Mouse (Mus musculus): ENCODE measurements around the gene Trap1. TPM values are rescaled to one million over a fixed set of nuclear protein-coding genes. Genes with fewer than 3 reads are reported as not detected.

Trap1 gene
- 80.2 and 82.8 TPM in 2 replicates for polyA plus RNA-seq (2015; fragmentation: Nextera tagmentation; extraction: Ambion mirVana)

GRCm38 (mm10) chr16:4077384-4078061 is at the start of gene Trap1:
Gene Trap1, minus strand, starts transcription at chr16:4077827.
- Histone ChIP-seq H3K4me3 (ENCODE audit: low read depth, low read length) (peak within 1 kb of the TSS; percentile 90), H3K36me3 (ENCODE audit: control insufficient read depth, insufficient read depth) (no peaks in the 10 kb centered on the region), H3K4me1 (ENCODE audit: control insufficient read depth, low read depth, low read length) (peaks cover 29% of the 10 kb centered on the region), H3K9ac (ENCODE audit: low read depth, low read length) (peak within 1 kb of the TSS; percentile 84), H3K4me2 (ENCODE audit: low read depth, low read length) (peak within 1 kb of the TSS; percentile 79), H3K9me3 (replicated peaks; ENCODE audit: control insufficient read depth, low read length) (no peaks in the 10 kb centered on the region), H3K27me3 (ENCODE audit: control insufficient read depth, insufficient read depth, low read depth, low read length) (no peaks in the 10 kb centered on the region), H3K27ac (ENCODE audit: low read length) (peak within 1 kb of the TSS; percentile 75)
- WGBS (ENCODE audit: insufficient replicate concordance), result under 1% methylated on average over 58 of the region's 58 CpGs
- peak; percentile 97 for ATAC-seq (ENCODE audit: low read depth)

- Histone ChIP-seq H3K27ac (ENCODE audit: low read length) (no peak overlapping the region), H3K36me3 (ENCODE audit: control insufficient read depth, insufficient read depth) (peaks cover 39% of the 10 kb centered on the region), H3K4me3 (ENCODE audit: low read depth, low read length) (no peak overlapping the region), H3K9ac (ENCODE audit: low read depth, low read length) (no peak overlapping the region), H3K4me1 (ENCODE audit: control insufficient read depth, low read depth, low read length) (peaks cover 4% of the 10 kb centered on the region; the same call in 1 of the 2 replicates), H3K27me3 (ENCODE audit: control insufficient read depth, insufficient read depth, low read depth, low read length) (no peaks in the 10 kb centered on the region), H3K9me3 (replicated peaks; ENCODE audit: control insufficient read depth, low read length) (no peaks in the 10 kb centered on the region), H3K4me2 (ENCODE audit: low read depth, low read length) (no peak overlapping the region)
- 48% methylated on average over 4 of the region's 4 CpGs for WGBS (ENCODE audit: insufficient replicate concordance)
- peak; percentile 72 for ATAC-seq (ENCODE audit: low read depth)
These were observed 39.4 kb upstream of the Trap1 start for GRCm38 (mm10) chr16:4117072-4117471.

DNA sequence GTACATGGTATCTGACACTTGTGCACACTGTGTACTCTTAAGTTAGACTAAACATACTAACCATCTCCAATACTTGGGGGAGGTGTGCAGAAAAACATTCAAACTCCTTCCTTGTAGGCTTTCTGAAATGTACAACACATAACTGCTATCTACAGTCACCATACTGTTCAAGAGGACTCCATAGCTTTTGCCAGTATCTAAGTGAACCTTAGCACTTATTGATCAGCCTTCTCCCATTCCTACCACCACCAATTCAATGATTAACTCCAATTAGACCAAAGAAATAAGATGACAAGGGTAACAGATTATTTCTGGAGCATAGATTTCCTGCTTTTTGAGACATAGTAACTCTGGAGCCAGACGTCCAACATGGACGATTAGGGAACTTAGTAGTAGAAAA is 22.7 kb upstream of the Trap1 start:
- H3K27ac ChIP-seq (ENCODE audit: low read length), result no peak overlapping the region; the same call in 1 of the 2 replicates
- whole genome bisulfite sequencing (ENCODE audit: insufficient replicate concordance), result 55% methylated on average over 2 of the region's 2 CpGs
- ATAC-seq (ENCODE audit: low read depth), result peak; percentile 81
- no peaks in the 10 kb centered on the region; the same call in 1 of the 2 replicates for H3K4me1 ChIP-seq (ENCODE audit: control insufficient read depth, low read depth, low read length)
- peaks cover 3% of the 10 kb centered on the region; the same call in 1 of the 2 replicates for H3K36me3 ChIP-seq (ENCODE audit: control insufficient read depth, insufficient read depth)
- no peak overlapping the region for H3K4me2 ChIP-seq (ENCODE audit: low read depth, low read length)
- H3K4me3 ChIP-seq (ENCODE audit: low read depth, low read length), result no peak overlapping the region
- H3K27me3 ChIP-seq (ENCODE audit: control insufficient read depth, insufficient read depth, low read depth, low read length), result no peaks in the 10 kb centered on the region
- H3K9ac ChIP-seq (ENCODE audit: low read depth, low read length), result no peak overlapping the region
- no peaks in the 10 kb centered on the region for H3K9me3 ChIP-seq (replicated peaks; ENCODE audit: control insufficient read depth, low read length)

- Histone ChIP-seq H3K27me3 (ENCODE audit: control insufficient read depth, insufficient read depth, low read depth, low read length) (no peaks in the 10 kb centered on the region), H3K9me3 (replicated peaks; ENCODE audit: control insufficient read depth, low read length) (no peaks in the 10 kb centered on the region), H3K36me3 (ENCODE audit: control insufficient read depth, insufficient read depth) (peaks cover 25% of the 10 kb centered on the region), H3K27ac (ENCODE audit: low read length) (no peak overlapping the region), H3K4me2 (ENCODE audit: low read depth, low read length) (no peak overlapping the region), H3K9ac (ENCODE audit: low read depth, low read length) (no peak overlapping the region), H3K4me3 (ENCODE audit: low read depth, low read length) (no peak overlapping the region), H3K4me1 (ENCODE audit: control insufficient read depth, low read depth, low read length) (no peaks in the 10 kb centered on the region; the same call in 1 of the 2 replicates)
- WGBS (ENCODE audit: insufficient replicate concordance), result 84% methylated on average over 1 of the region's 1 CpGs
- ATAC-seq (ENCODE audit: low read depth), result no peak
These were observed 19.9 kb upstream of the Trap1 start for GRCm38 (mm10) chr16:4097521-4097920.

- Histone ChIP-seq H3K9me3 (replicated peaks; ENCODE audit: control insufficient read depth, low read length) (no peaks in the 10 kb centered on the region), H3K4me2 (ENCODE audit: low read depth, low read length) (no peak overlapping the region), H3K4me3 (ENCODE audit: low read depth, low read length) (no peak overlapping the region), H3K27ac (ENCODE audit: low read length) (no peak overlapping the region), H3K9ac (ENCODE audit: low read depth, low read length) (no peak overlapping the region), H3K36me3 (ENCODE audit: control insufficient read depth, insufficient read depth) (peaks cover 29% of the 10 kb centered on the region), H3K27me3 (ENCODE audit: control insufficient read depth, insufficient read depth, low read depth, low read length) (no peaks in the 10 kb centered on the region), H3K4me1 (ENCODE audit: control insufficient read depth, low read depth, low read length) (no peaks in the 10 kb centered on the region; the same call in 1 of the 2 replicates)
- ATAC-seq (ENCODE audit: low read depth), result peak; percentile 33; the same call in 1 of the 2 replicates
These were observed 19.3 kb upstream of the Trap1 start for GRCm38 (mm10) chr16:4096898-4097297.

- no peak for ATAC-seq (ENCODE audit: low read depth)
- 87% methylated on average over 3 of the region's 3 CpGs for WGBS (ENCODE audit: insufficient replicate concordance)
- H3K4me3 ChIP-seq (ENCODE audit: low read depth, low read length), result no peak overlapping the region
- no peak overlapping the region for H3K4me2 ChIP-seq (ENCODE audit: low read depth, low read length)
- H3K36me3 ChIP-seq (ENCODE audit: control insufficient read depth, insufficient read depth), result peaks cover 37% of the 10 kb centered on the region
- no peaks in the 10 kb centered on the region for H3K4me1 ChIP-seq (ENCODE audit: control insufficient read depth, low read depth, low read length)
- H3K27me3 ChIP-seq (ENCODE audit: control insufficient read depth, insufficient read depth, low read depth, low read length), result no peaks in the 10 kb centered on the region
- no peak overlapping the region for H3K27ac ChIP-seq (ENCODE audit: low read length)
- no peaks in the 10 kb centered on the region for H3K9me3 ChIP-seq (replicated peaks; ENCODE audit: control insufficient read depth, low read length)
- H3K9ac ChIP-seq (ENCODE audit: low read depth, low read length), result no peak overlapping the region
These were observed 18.5 kb upstream of the Trap1 start for GRCm38 (mm10) chr16:4096141-4096540.

- no peaks in the 10 kb centered on the region for H3K9me3 ChIP-seq (replicated peaks; ENCODE audit: control insufficient read depth, low read length)
- H3K36me3 ChIP-seq (ENCODE audit: control insufficient read depth, insufficient read depth), result peaks cover 49% of the 10 kb centered on the region
- WGBS (ENCODE audit: insufficient replicate concordance), result 70% methylated on average over 8 of the region's 8 CpGs
- ATAC-seq (ENCODE audit: low read depth), result peak; percentile 67
- H3K27ac ChIP-seq (ENCODE audit: low read length), result no peak overlapping the region
- no peak overlapping the region for H3K4me2 ChIP-seq (ENCODE audit: low read depth, low read length)
- no peak overlapping the region for H3K4me3 ChIP-seq (ENCODE audit: low read depth, low read length)
- no peaks in the 10 kb centered on the region for H3K4me1 ChIP-seq (ENCODE audit: control insufficient read depth, low read depth, low read length)
- H3K9ac ChIP-seq (ENCODE audit: low read depth, low read length), result no peak overlapping the region
- no peaks in the 10 kb centered on the region for H3K27me3 ChIP-seq (ENCODE audit: control insufficient read depth, insufficient read depth, low read depth, low read length)
These were observed 9.7 kb upstream of the Trap1 start for GRCm38 (mm10) chr16:4087214-4087913.

DNA sequence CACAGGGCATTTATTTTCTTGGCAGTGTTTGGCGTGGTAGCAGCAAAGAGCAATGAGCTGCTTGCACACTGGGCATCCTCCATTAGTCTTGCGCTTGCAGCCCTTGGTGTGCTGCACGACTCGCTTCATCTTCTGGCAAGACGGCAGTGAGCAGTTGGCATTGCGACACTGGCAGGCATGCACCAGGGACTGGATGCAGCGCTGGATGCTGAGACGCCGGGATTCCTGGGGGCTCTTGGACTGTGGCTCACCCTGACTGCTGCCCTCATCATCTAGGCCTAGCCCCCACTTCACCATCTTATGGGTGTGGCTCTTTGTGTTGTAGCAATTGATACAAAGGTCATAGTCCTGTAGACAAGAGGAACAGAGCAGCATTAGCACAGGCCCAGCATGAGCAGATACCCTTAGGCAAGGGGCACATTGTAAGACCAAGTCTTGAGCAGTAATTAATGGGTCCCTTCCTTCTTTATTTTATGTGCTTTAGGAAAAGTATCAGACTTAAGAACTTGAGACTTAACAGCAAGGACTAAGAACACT is 8.3 kb upstream of the Trap1 start:
- no peak overlapping the region for H3K4me3 ChIP-seq (ENCODE audit: low read depth, low read length)
- H3K4me2 ChIP-seq (ENCODE audit: low read depth, low read length), result no peak overlapping the region
- no peak overlapping the region for H3K9ac ChIP-seq (ENCODE audit: low read depth, low read length)
- peaks cover 35% of the 10 kb centered on the region for H3K36me3 ChIP-seq (ENCODE audit: control insufficient read depth, insufficient read depth)
- H3K4me1 ChIP-seq (ENCODE audit: control insufficient read depth, low read depth, low read length), result no peaks in the 10 kb centered on the region
- ATAC-seq (ENCODE audit: low read depth), result no peak
- 87% methylated on average over 9 of the region's 9 CpGs for WGBS (ENCODE audit: insufficient replicate concordance)
- no peaks in the 10 kb centered on the region for H3K9me3 ChIP-seq (replicated peaks; ENCODE audit: control insufficient read depth, low read length)
- H3K27ac ChIP-seq (ENCODE audit: low read length), result no peak overlapping the region
- H3K27me3 ChIP-seq (ENCODE audit: control insufficient read depth, insufficient read depth, low read depth, low read length), result no peaks in the 10 kb centered on the region

- Histone ChIP-seq H3K9me3 (replicated peaks; ENCODE audit: control insufficient read depth, low read length) (no peaks in the 10 kb centered on the region), H3K27me3 (ENCODE audit: control insufficient read depth, insufficient read depth, low read depth, low read length) (no peaks in the 10 kb centered on the region), H3K9ac (ENCODE audit: low read depth, low read length) (no peak overlapping the region), H3K27ac (ENCODE audit: low read length) (no peak overlapping the region), H3K4me1 (ENCODE audit: control insufficient read depth, low read depth, low read length) (no peaks in the 10 kb centered on the region), H3K4me3 (ENCODE audit: low read depth, low read length) (no peak overlapping the region), H3K4me2 (ENCODE audit: low read depth, low read length) (no peak overlapping the region), H3K36me3 (ENCODE audit: control insufficient read depth, insufficient read depth) (peaks cover 30% of the 10 kb centered on the region)
- no peak for ATAC-seq (ENCODE audit: low read depth)
- 86% methylated on average over 7 of the region's 7 CpGs for WGBS (ENCODE audit: insufficient replicate concordance)
These were observed 7.4 kb upstream of the Trap1 start for GRCm38 (mm10) chr16:4085051-4085450.

Data from liver, embryonic 16.5 days (tissue).